Mouse (Mus musculus) ES-Bruce4 (cell line): Measurements from ENCODE around the gene Cdh13.

Experiments
- CTCF ChIP-seq: IDR thresholded peaks from one replicate; pipeline ENCODE4 v1.8.1; 2011; ENCODE audit warnings: low read depth, low read length
- EP300 ChIP-seq: IDR thresholded peaks from 2 replicates; pipeline ENCODE4 v1.6.1; 2011; ENCODE audit warnings: low read depth, low read length; ENCODE audit not compliant: insufficient read depth
- POLR2A ChIP-seq: IDR thresholded peaks from one replicate; pipeline ENCODE4 v1.8.1; 2011; ENCODE audit warnings: low read length; ENCODE audit not compliant: insufficient read depth

DNA sequence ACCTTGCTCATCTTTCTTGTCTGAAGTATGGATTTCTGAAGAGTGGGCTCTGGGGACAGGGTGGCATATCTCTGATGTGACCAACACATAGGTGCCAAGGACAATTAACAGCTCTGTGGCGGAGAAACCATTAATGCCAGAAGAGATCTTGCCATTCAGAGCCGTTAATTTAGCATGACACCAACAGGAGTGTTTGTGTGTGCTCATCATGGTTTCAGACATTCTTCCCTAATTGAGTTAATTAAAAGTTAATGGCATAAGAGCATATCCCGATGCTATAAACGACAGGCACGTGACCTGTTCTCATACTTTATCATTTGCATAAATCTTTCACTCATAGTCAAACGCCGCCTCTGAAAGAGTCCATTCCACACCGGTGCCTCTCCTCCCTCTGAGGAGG lies 600.8 kb downstream of the Cdh13 start:
- no peak for TF ChIP-seq CTCF
- no peak for TF ChIP-seq EP300
- TF ChIP-seq POLR2A = no peak
